Mouse (Mus musculus) MEL (cell line): Measurements from ENCODE around the gene Cxcr5. TPM values are rescaled to one million over a fixed set of nuclear protein-coding genes. Genes with fewer than 3 reads are reported as not detected.
A peak's percentile ranks its signal among the peaks of the same experiment; 100 is the strongest.

Experiments
- DNase-seq: peaks from one replicate; pipeline ENCODE4 v3.0.0; 2011; ENCODE audit warnings: low read depth, low spot score
- H3K27ac ChIP-seq: 2 replicates; pipeline ENCODE4 v1.5.1; 2012; ENCODE audit warnings: low read depth, mild to moderate bottlenecking, control low read depth, low read length, moderate library complexity; ENCODE audit not compliant: control insufficient read depth
- H3K27me3 ChIP-seq, 2 experiments: fragments of 150-350 bp in 1 of 2; sonication (generic) in 1 of 2; 2 replicates each; pipeline ENCODE4 v1.6.1; 2012; ENCODE audit warnings: low read length in 2 of 2, mild to moderate bottlenecking in 2 of 2, improper control_type of control experiment in 1 of 2, moderate library complexity in 1 of 2; ENCODE audit not compliant: insufficient read depth in 2 of 2, control insufficient read depth in 1 of 2
- H3K36me3 ChIP-seq, 2 experiments: 2 replicates each; pipeline ENCODE4 v1.6.1; 2012 to 2014; ENCODE audit warnings: low read length in 2 of 2, improper control_type of control experiment in 1 of 2, inconsistent platforms in 1 of 2, mild to moderate bottlenecking in 1 of 2; ENCODE audit not compliant: insufficient read depth in 2 of 2, control insufficient read depth in 1 of 2
- H3K4me1 ChIP-seq, 2 experiments: fragments of 150-350 bp in 1 of 2; sonication (generic) in 1 of 2; 2 replicates each; pipeline ENCODE4 v1.6.1; 2012; ENCODE audit warnings: low read length in 2 of 2, improper control_type of control experiment in 1 of 2, mild to moderate bottlenecking in 1 of 2; ENCODE audit not compliant: insufficient read depth in 2 of 2, control insufficient read depth in 1 of 2
- H3K4me3 ChIP-seq, 2 experiments: fragments of 150-350 bp in 1 of 2; sonication (generic) in 1 of 2; 2 replicates each; pipeline ENCODE4 v1.5.1; 2012; ENCODE audit warnings: low read depth in 2 of 2, low read length in 2 of 2, mild to moderate bottlenecking in 2 of 2, moderate library complexity in 2 of 2, control low read depth in 1 of 2, improper control_type of control experiment in 1 of 2; ENCODE audit not compliant: control insufficient read depth in 1 of 2, insufficient read depth in 1 of 2
- H3K79me2 ChIP-seq: 2 replicates; pipeline ENCODE4 v1.6.1; 2012; ENCODE audit warnings: mild to moderate bottlenecking, low read length, moderate library complexity; ENCODE audit not compliant: control insufficient read depth, poor library complexity, insufficient read depth
- H3K9ac ChIP-seq: 2 replicates; pipeline ENCODE4 v1.6.1; 2012; ENCODE audit warnings: low read depth, mild to moderate bottlenecking, control low read depth, low read length, moderate library complexity; ENCODE audit not compliant: control insufficient read depth, poor library complexity, severe bottlenecking
- H3K9me3 ChIP-seq: fragments of 150-350 bp; sonication (generic); replicated peaks from 2 replicates; pipeline ENCODE4 v1.6.1; 2012; ENCODE audit warnings: mild to moderate bottlenecking, low read length, improper control_type of control experiment, moderate library complexity; ENCODE audit not compliant: insufficient read depth
- BHLHE40 ChIP-seq: IDR thresholded peaks from 2 replicates; pipeline ENCODE4 v1.6.1; 2012; ENCODE audit warnings: low read depth, mild to moderate bottlenecking, inconsistent platforms, low read length, improper control_type of control experiment, borderline replicate concordance
- GABPA ChIP-seq: IDR thresholded peaks from 2 replicates; pipeline ENCODE4 v1.6.1; 2012; ENCODE audit warnings: low read depth, mild to moderate bottlenecking, inconsistent platforms, low read length, improper control_type of control experiment, moderate library complexity
- KAT2A ChIP-seq: conservative IDR thresholded peaks from 2 replicates; pipeline ENCODE4 v1.6.1; 2012; ENCODE audit warnings: low read depth, low read length, improper control_type of control experiment, inconsistent platforms
- MAFK ChIP-seq: IDR thresholded peaks from 2 replicates; pipeline ENCODE4 v1.6.1; 2011; ENCODE audit warnings: low read depth, mild to moderate bottlenecking, low read length, improper control_type of control experiment, borderline replicate concordance
- MAX ChIP-seq: IDR thresholded peaks from 2 replicates; pipeline ENCODE4 v1.6.1; 2011; ENCODE audit warnings: low read length, improper control_type of control experiment
- MAZ ChIP-seq: IDR thresholded peaks from 2 replicates; pipeline ENCODE4 v1.6.1; 2012; ENCODE audit warnings: low read depth, mild to moderate bottlenecking, inconsistent platforms, low read length, improper control_type of control experiment
- MEF2A ChIP-seq: IDR thresholded peaks from 2 replicates; pipeline ENCODE4 v1.6.1; 2014; ENCODE audit warnings: low read depth, mild to moderate bottlenecking, inconsistent platforms, low read length, improper control_type of control experiment; ENCODE audit not compliant: poor library complexity, insufficient replicate concordance, severe bottlenecking; ENCODE audit errors: extremely low read depth
- POLR2AphosphoS2 ChIP-seq: IDR thresholded peaks from 2 replicates; pipeline ENCODE4 v1.6.1; 2011; ENCODE audit warnings: low read length, improper control_type of control experiment
- POLR2AphosphoS5 ChIP-seq: IDR thresholded peaks from 2 replicates; pipeline ENCODE4 v1.6.1; 2012; ENCODE audit warnings: low read depth, borderline replicate concordance, mild to moderate bottlenecking, inconsistent platforms, low read length, moderate library complexity, mixed read lengths
- RAD21 ChIP-seq: IDR thresholded peaks from 2 replicates; pipeline ENCODE4 v1.6.1; 2011; ENCODE audit warnings: mild to moderate bottlenecking, low read depth, low read length, improper control_type of control experiment
- TBP ChIP-seq: IDR thresholded peaks from 2 replicates; pipeline ENCODE4 v1.8.0; 2011; ENCODE audit warnings: low read depth, low read length, improper control_type of control experiment
- UBTF ChIP-seq: IDR thresholded peaks from 2 replicates; pipeline ENCODE4 v1.6.1; 2012; ENCODE audit warnings: low read depth, mild to moderate bottlenecking, inconsistent platforms, low read length, improper control_type of control experiment, moderate library complexity, borderline replicate concordance; ENCODE audit not compliant: insufficient read depth
- ZMIZ1 ChIP-seq: IDR thresholded peaks from 2 replicates; pipeline ENCODE4 v1.6.1; 2012; ENCODE audit warnings: low read depth, mild to moderate bottlenecking, inconsistent platforms, low read length, improper control_type of control experiment, moderate library complexity
- polyA plus RNA-seq, 2 experiments: library from polyadenylated mRNA; stranded (reverse) in 1 of 2; unstranded in 1 of 2; fragments of >175 nt in 1 of 2; fragments of >200 nt in 1 of 2; gene quantifications; 2 replicates each; pipeline versions ENCODE4 v1.2.1 to v1.2.4; 2012; ENCODE audit warnings: low replicate concordance in 2 of 2, low read depth in 1 of 2; ENCODE audit not compliant: insufficient read length in 2 of 2, insufficient read depth in 1 of 2, missing spikeins in 1 of 2
- total RNA-seq: library from RNA; depleted of rRNA; stranded (reverse); fragments of 300-350 nt; gene quantifications from 2 replicates; pipeline ENCODE4 v1.2.3, GENCODE M21; 2012

Gene Cxcr5
- total and polyA plus RNA-seq, 3 experiments = 0.18 TPM; not detected in 2

DNA sequence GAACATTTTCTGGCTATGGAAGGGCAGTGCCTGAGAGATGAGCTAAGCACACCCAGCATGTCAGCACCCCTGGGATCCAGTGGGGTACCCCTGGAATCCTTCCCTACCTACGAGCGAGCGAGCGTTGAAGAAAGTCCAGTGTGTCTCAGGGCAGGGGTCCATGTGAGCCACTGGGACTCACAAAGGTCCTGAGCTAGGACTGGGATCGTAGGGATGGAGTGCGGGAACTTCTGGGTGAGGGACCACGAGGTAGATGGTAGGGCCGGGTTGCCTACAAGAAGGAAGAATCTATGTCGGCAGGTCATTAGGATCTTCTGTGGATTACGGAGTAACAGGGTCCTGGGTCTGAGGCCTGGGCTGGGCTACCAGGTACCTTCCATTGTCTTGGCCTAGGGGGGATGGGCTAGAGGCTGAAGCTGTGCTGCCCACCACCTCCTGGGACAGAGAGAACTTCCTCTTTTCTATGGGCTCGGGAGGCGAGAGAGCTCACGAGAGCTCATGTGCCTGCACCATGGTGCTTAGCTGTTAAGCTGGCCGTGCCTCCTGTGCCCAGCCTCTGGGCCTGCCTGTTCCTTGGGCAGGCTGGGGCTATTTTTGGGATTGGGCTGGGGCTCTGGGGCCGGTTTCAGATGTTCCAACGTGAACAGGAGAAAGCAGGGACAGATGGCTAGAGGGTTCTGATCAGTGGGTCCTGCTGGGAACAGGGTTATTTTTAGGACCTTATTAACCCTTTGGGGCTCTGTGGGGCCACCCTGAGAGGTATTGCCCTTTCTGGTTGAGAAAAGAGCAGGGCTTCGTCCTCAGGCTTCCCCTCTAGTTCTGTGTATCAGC, 68.8 kb downstream of the Cxcr5 start:
- DNase-seq = peak; percentile 72
- Histone ChIP-seq H3K79me2 (no peaks in the 10 kb centered on the region), H3K4me3 (no peak overlapping the region), H3K27me3 (no peaks in the 10 kb centered on the region), H3K4me1 (peaks cover 0 to 18% of the 10 kb centered on the region in 2 experiments; a peak in 2 of 4 replicates), H3K27ac (no peak overlapping the region), H3K36me3 (peaks cover 0 to 11% of the 10 kb centered on the region in 2 experiments; a peak in 2 of 4 replicates), H3K9ac (peak overlapping the region; percentile 55), H3K9me3 (no peaks in the 10 kb centered on the region)
- TF ChIP-seq TBP = no peak
- no peak for TF ChIP-seq MEF2A
- TF ChIP-seq MAZ = no peak
- TF ChIP-seq POLR2AphosphoS5 = no peak
- peak; percentile 22; the same call in 1 of the 2 replicates for TF ChIP-seq MAX
- peak; percentile 82 for TF ChIP-seq BHLHE40
- TF ChIP-seq MAFK = no peak

DNA sequence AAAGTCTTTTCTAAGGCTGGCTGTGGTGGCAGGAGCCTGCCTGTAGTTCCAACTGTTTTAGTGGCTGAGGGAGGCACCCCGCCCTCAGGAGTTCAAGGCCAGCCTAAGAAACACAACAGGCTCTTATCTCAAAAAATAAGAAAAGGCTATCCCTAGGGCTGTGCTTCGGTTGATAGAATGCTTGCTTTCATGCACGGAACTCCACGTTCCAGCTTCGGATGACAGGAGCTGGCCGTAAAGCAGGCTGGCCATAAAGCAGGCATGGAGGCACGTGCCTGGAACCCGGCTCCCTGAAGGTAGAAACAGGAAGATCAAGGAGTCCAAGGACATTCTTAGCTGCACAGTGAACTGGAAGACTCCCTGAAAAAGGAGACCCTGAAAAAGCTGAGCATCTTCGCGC, 70.3 kb downstream of the Cxcr5 start:
- no peaks in the 10 kb centered on the region for H3K27me3 ChIP-seq
- no peak overlapping the region for H3K27ac ChIP-seq
- no peak overlapping the region for H3K9ac ChIP-seq
- DNase-seq = no peak
- H3K79me2 ChIP-seq = no peaks in the 10 kb centered on the region
- H3K4me1 ChIP-seq = peaks cover 0 to 18% of the 10 kb centered on the region in 2 experiments; a peak in 2 of 4 replicates
- H3K36me3 ChIP-seq = peaks cover 0 to 11% of the 10 kb centered on the region in 2 experiments; a peak in 2 of 4 replicates
- no peaks in the 10 kb centered on the region for H3K9me3 ChIP-seq
- TF ChIP-seq BHLHE40 = no peak
- TF ChIP-seq MAZ = no peak
- TF ChIP-seq KAT2A = no peak
- no peak for TF ChIP-seq POLR2AphosphoS2
- TF ChIP-seq ZMIZ1 = no peak
- no peak for TF ChIP-seq RAD21
- no peak for TF ChIP-seq UBTF
- no peak for TF ChIP-seq GABPA
- no peak overlapping the region for H3K4me3 ChIP-seq
